Mouse (Mus musculus): ENCODE results near the gene Wwc2.

GRCm38 (mm10) chr8:47847161-47847560 is 143.6 kb downstream of the Wwc2 start:
- TF ChIP-seq GATA1 (IDR thresholded peaks at IDR 0.05; ENCODE audit: low read length) (no peak), TAL1 (IDR thresholded peaks at IDR 0.05; ENCODE audit: low read length) (no peak)

All from erythroblast, embryonic 14.5 days (primary cell).